Mouse (Mus musculus) urinary bladder, postnatal 10 days (tissue): ENCODE measurements at regions not wholly inside any gene's neighbourhood (a gene's known extent, or its start where the extent isn't known, plus 50 kb on each side); places are given as distances from the start of the nearest gene placed in this dataset.

Source experiments
- DNase-seq: peaks from one replicate; pipeline ENCODE4 v3.0.0; 2022; ENCODE audit warnings: low spot score

GRCm38 (mm10) chr1:73444216-73444890 lies 428.6 kb upstream of the Tnp1 start:
- no peak for DNase-seq

GRCm38 (mm10) chr1:73438385-73438784 lies 422.7 kb upstream of the Tnp1 start:
- DNase-seq = no peak

GRCm38 (mm10) chr1:73428101-73428500 lies 412.4 kb upstream of the Tnp1 start:
- DNase-seq = no peak

- DNase-seq = no peak
Observed at GRCm38 (mm10) chr1:73425049-73425448, 409.3 kb upstream of the Tnp1 start.

- no peak for DNase-seq
Observed at GRCm38 (mm10) chr1:73418196-73418595, 402.5 kb upstream of the Tnp1 start.

- no peak for DNase-seq
Observed at GRCm38 (mm10) chr1:73411452-73411851, 395.7 kb upstream of the Tnp1 start.

- no peak for DNase-seq
Observed at GRCm38 (mm10) chr1:73399178-73399577, 383.5 kb upstream of the Tnp1 start.

- no peak for DNase-seq
Observed at GRCm38 (mm10) chr1:73395034-73395433, 379.3 kb upstream of the Tnp1 start.

GRCm38 (mm10) chr1:73394466-73394865 lies 378.8 kb upstream of the Tnp1 start:
- DNase-seq = no peak

- DNase-seq = no peak
Observed at GRCm38 (mm10) chr1:73392077-73392476, 376.4 kb upstream of the Tnp1 start.

GRCm38 (mm10) chr1:73389976-73390375 lies 374.3 kb upstream of the Tnp1 start:
- DNase-seq = no peak

GRCm38 (mm10) chr1:73389174-73389573 lies 373.5 kb upstream of the Tnp1 start:
- DNase-seq = no peak

GRCm38 (mm10) chr1:73381578-73381977 lies 365.9 kb upstream of the Tnp1 start:
- no peak for DNase-seq

- no peak for DNase-seq
Observed at GRCm38 (mm10) chr1:73374531-73375375, 359.0 kb upstream of the Tnp1 start.

GRCm38 (mm10) chr1:73368222-73368621 lies 352.5 kb upstream of the Tnp1 start:
- no peak for DNase-seq

- DNase-seq = no peak
Observed at GRCm38 (mm10) chr1:73365842-73366241, 350.1 kb upstream of the Tnp1 start.

- no peak for DNase-seq
Observed at GRCm38 (mm10) chr1:73364300-73364683, 348.6 kb upstream of the Tnp1 start.

- DNase-seq = no peak
Observed at GRCm38 (mm10) chr1:73363549-73364299, 348.0 kb upstream of the Tnp1 start.

- no peak for DNase-seq
Observed at GRCm38 (mm10) chr1:73362122-73362521, 346.4 kb upstream of the Tnp1 start.

- DNase-seq = no peak
Observed at GRCm38 (mm10) chr1:73361300-73361699, 345.6 kb upstream of the Tnp1 start.

GRCm38 (mm10) chr1:73354447-73354846 lies 338.7 kb upstream of the Tnp1 start:
- DNase-seq = no peak

GRCm38 (mm10) chr1:73348476-73348875 lies 332.8 kb upstream of the Tnp1 start:
- no peak for DNase-seq

GRCm38 (mm10) chr1:73344587-73344986 lies 328.9 kb upstream of the Tnp1 start:
- no peak for DNase-seq
